Mouse (Mus musculus) intestine, embryonic 14.5 days (tissue): ENCODE data around the gene Zbtb8b. TPM values are rescaled to one million over a fixed set of nuclear protein-coding genes. Genes with fewer than 3 reads are reported as not detected.

ENCODE experiments used
- ATAC-seq: fragments of 200-750 bp; cut with Nextera tagmentation; replicated peaks from 2 replicates; pipeline ENCODE4 v1.8.0; 2017; ENCODE audit warnings: low read depth, moderate number of reproducible peaks, moderate TSS enrichment, moderate library complexity; ENCODE audit not compliant: low FRiP score, low TSS enrichment
- DNase-seq: peaks from one replicate; pipeline ENCODE4 v3.0.0-alpha.2; 2018; ENCODE audit warnings: low spot score
- H3K27ac ChIP-seq: fragments of 300-500 bp; sonication (generic); 2 replicates; pipeline ENCODE4 v1.5.1; 2014; ENCODE audit warnings: low read depth, mild to moderate bottlenecking, control low read depth
- H3K27me3 ChIP-seq: fragments of 300-500 bp; sonication (generic); replicated peaks from 2 replicates; pipeline ENCODE4 v1.6.1; 2014; ENCODE audit warnings: low read length, control low read depth; ENCODE audit not compliant: control insufficient read depth, insufficient read depth
- H3K36me3 ChIP-seq: fragments of 300-500 bp; sonication (generic); 2 replicates; pipeline ENCODE4 v1.6.1; 2014; ENCODE audit warnings: low read length, control low read depth; ENCODE audit not compliant: control insufficient read depth, insufficient read depth
- H3K4me1 ChIP-seq: fragments of 300-500 bp; sonication (generic); replicated peaks from 2 replicates; pipeline ENCODE4 v1.6.1; 2014; ENCODE audit warnings: low read length, control low read depth, mixed read lengths; ENCODE audit not compliant: control insufficient read depth, insufficient read depth
- H3K4me2 ChIP-seq: fragments of 300-500 bp; sonication (generic); 2 replicates; pipeline ENCODE4 v1.6.1; 2014; ENCODE audit warnings: low read length
- H3K4me3 ChIP-seq: fragments of 300-500 bp; sonication (generic); 2 replicates; pipeline ENCODE4 v1.5.1; 2014; ENCODE audit warnings: low read depth, low read length, control low read depth, mixed read lengths
- H3K9ac ChIP-seq: fragments of 300-500 bp; sonication (generic); 2 replicates; pipeline ENCODE4 v1.6.1; 2014; ENCODE audit warnings: mild to moderate bottlenecking, low read length
- H3K9me3 ChIP-seq: fragments of 300-500 bp; sonication (generic); 2 replicates; pipeline ENCODE4 v1.6.1; 2016; ENCODE audit warnings: low read length, control low read depth; ENCODE audit not compliant: control insufficient read depth
- WGBS: fragments of 180-500 bp; shearing (Covaris S2); extraction: QIAGEN DNeasy Blood & Tissue Kit; methylation state at CpG from one replicate; pipeline ENCODE4 v1.1.7; 2014; 5-methylcytosine and 5-hydroxymethylcytosine counted together
- polyA plus RNA-seq: library from polyadenylated mRNA; unstranded; fragments of >200 nt; fragmentation: Nextera tagmentation; extraction: Ambion mirVana; gene quantifications from 2 replicates; pipeline ENCODE4 v1.2.1, GENCODE M21; 2014

The Zbtb8b gene
- polyA plus RNA-seq: 1.7 TPM in 2 replicates

GRCm38 (mm10) chr4:129440340-129441063 is at the start of gene Zbtb8b:
TSS of gene Zbtb8b (minus strand) at chr4:129440853.
- no peaks in the 10 kb centered on the region for H3K36me3 ChIP-seq
- H3K9me3 ChIP-seq: no peaks in the 10 kb centered on the region
- H3K4me2 ChIP-seq: peak within 1 kb of the TSS; percentile 61
- ATAC-seq (peak; percentile 93), DNase-seq (peak; percentile 76)
- WGBS: under 1% methylated on average over 33 of the region's 33 CpGs
- peak within 1 kb of the TSS; percentile 45 for H3K4me3 ChIP-seq
- H3K4me1 ChIP-seq: 0 out of 2 replicates have a peak, but pooled peaks cover 2% of the 10 kb centered on the region
- H3K9ac ChIP-seq: peak within 1 kb of the TSS; percentile 14
- peaks cover 32% of the 10 kb centered on the region for H3K27me3 ChIP-seq
- H3K27ac ChIP-seq: no peak within 1 kb of the TSS

- Histone ChIP-seq H3K4me1 (no peaks in the 10 kb centered on the region), H3K36me3 (peaks cover 61% of the 10 kb centered on the region), H3K9ac (no peak overlapping the region), H3K4me2 (no peak overlapping the region), H3K27ac (no peak overlapping the region), H3K27me3 (no peaks in the 10 kb centered on the region), H3K9me3 (no peaks in the 10 kb centered on the region), H3K4me3 (no peak overlapping the region)
- ATAC-seq (no peak), DNase-seq (no peak)
- 78% methylated on average over 1 of the region's 1 CpGs for WGBS
Observed at GRCm38 (mm10) chr4:129481090-129481489, 40.4 kb upstream of the Zbtb8b start.

- Histone ChIP-seq H3K27me3 (no peaks in the 10 kb centered on the region), H3K4me1 (no peaks in the 10 kb centered on the region), H3K9me3 (no peaks in the 10 kb centered on the region), H3K36me3 (peaks cover 59% of the 10 kb centered on the region), H3K4me2 (no peak overlapping the region), H3K4me3 (no peak overlapping the region), H3K27ac (no peak overlapping the region), H3K9ac (no peak overlapping the region)
- WGBS: 90% methylated on average over 3 of the region's 3 CpGs
- ATAC-seq (no peak), DNase-seq (no peak)
Observed at GRCm38 (mm10) chr4:129479863-129480262, 39.2 kb upstream of the Zbtb8b start.

- H3K9me3 ChIP-seq: no peaks in the 10 kb centered on the region
- no peaks in the 10 kb centered on the region for H3K27me3 ChIP-seq
- no peak overlapping the region for H3K27ac ChIP-seq
- no peak overlapping the region for H3K4me2 ChIP-seq
- no peak for ATAC-seq
- peaks cover 74% of the 10 kb centered on the region for H3K36me3 ChIP-seq
- no peak overlapping the region for H3K9ac ChIP-seq
- DNase-seq: no peak
- no peaks in the 10 kb centered on the region for H3K4me1 ChIP-seq
- no peak overlapping the region for H3K4me3 ChIP-seq
- 91% methylated on average over 11 of the region's 11 CpGs for WGBS
Observed at GRCm38 (mm10) chr4:129476047-129476446, 35.4 kb upstream of the Zbtb8b start.

- no peak overlapping the region for H3K4me3 ChIP-seq
- no peaks in the 10 kb centered on the region for H3K27me3 ChIP-seq
- WGBS: 81% methylated on average over 4 of the region's 4 CpGs
- no peak for ATAC-seq
- no peak overlapping the region for H3K4me2 ChIP-seq
- H3K4me1 ChIP-seq: peaks cover 7% of the 10 kb centered on the region
- H3K36me3 ChIP-seq: peaks cover 55% of the 10 kb centered on the region
- H3K9ac ChIP-seq: no peak overlapping the region
- DNase-seq: no peak
- H3K9me3 ChIP-seq: no peaks in the 10 kb centered on the region
- no peak overlapping the region for H3K27ac ChIP-seq
Observed at GRCm38 (mm10) chr4:129464286-129464815, 23.7 kb upstream of the Zbtb8b start.

GRCm38 (mm10) chr4:129463097-129464059 is 22.7 kb upstream of the Zbtb8b start:
- Histone ChIP-seq H3K36me3 (peaks cover 45% of the 10 kb centered on the region), H3K27ac (no peak overlapping the region), H3K4me2 (no peak overlapping the region), H3K4me1 (peaks cover 7% of the 10 kb centered on the region), H3K4me3 (no peak overlapping the region), H3K9ac (no peak overlapping the region), H3K9me3 (no peaks in the 10 kb centered on the region), H3K27me3 (no peaks in the 10 kb centered on the region)
- ATAC-seq (no peak), DNase-seq (no peak)
- WGBS: 89% methylated on average over 24 of the region's 24 CpGs

GRCm38 (mm10) chr4:129462118-129462517 is 21.5 kb upstream of the Zbtb8b start:
- Histone ChIP-seq H3K27me3 (no peaks in the 10 kb centered on the region), H3K4me3 (peak overlapping the region; percentile 91), H3K27ac (no peak overlapping the region), H3K36me3 (peaks cover 33% of the 10 kb centered on the region), H3K4me2 (peak overlapping the region; percentile 86), H3K9ac (peak overlapping the region; percentile 79), H3K9me3 (no peaks in the 10 kb centered on the region), H3K4me1 (peaks cover 7% of the 10 kb centered on the region)
- no peak for ATAC-seq
- DNase-seq: no peak
- 44% methylated on average over 3 of the region's 3 CpGs for whole genome bisulfite sequencing

- ATAC-seq: peak; percentile 98
- under 1% methylated on average over 43 of the region's 46 CpGs for WGBS
Observed at GRCm38 (mm10) chr4:129461183-129461960, 20.7 kb upstream of the Zbtb8b start, which contains the start of gene Bsdc1. TSS of gene Bsdc1 (plus strand) at chr4:129461581.

More at GRCm38 (mm10) chr4:129461183-129461960, 20.7 kb upstream of the Zbtb8b start, which contains the start of gene Bsdc1:
- H3K4me2 ChIP-seq: peak within 1 kb of the TSS; percentile 86
- H3K9me3 ChIP-seq: no peaks in the 10 kb centered on the region
- H3K4me1 ChIP-seq: peaks cover 7% of the 10 kb centered on the region
- peak; percentile 100 for DNase-seq
- H3K4me3 ChIP-seq: peak within 1 kb of the TSS; percentile 91
- H3K27ac ChIP-seq: peak within 1 kb of the TSS; percentile 89
- no peaks in the 10 kb centered on the region for H3K27me3 ChIP-seq
- H3K36me3 ChIP-seq: peaks cover 25% of the 10 kb centered on the region
- H3K9ac ChIP-seq: peak within 1 kb of the TSS; percentile 79
